Mouse (Mus musculus): ENCODE data around the gene Ehf. TPM values are rescaled to one million over a fixed set of nuclear protein-coding genes. Genes with fewer than 3 reads are reported as not detected.
A peak's percentile ranks its signal among the peaks of the same experiment; 100 is the strongest.

The Ehf gene
- not detected for total RNA-seq (2021)

DNA sequence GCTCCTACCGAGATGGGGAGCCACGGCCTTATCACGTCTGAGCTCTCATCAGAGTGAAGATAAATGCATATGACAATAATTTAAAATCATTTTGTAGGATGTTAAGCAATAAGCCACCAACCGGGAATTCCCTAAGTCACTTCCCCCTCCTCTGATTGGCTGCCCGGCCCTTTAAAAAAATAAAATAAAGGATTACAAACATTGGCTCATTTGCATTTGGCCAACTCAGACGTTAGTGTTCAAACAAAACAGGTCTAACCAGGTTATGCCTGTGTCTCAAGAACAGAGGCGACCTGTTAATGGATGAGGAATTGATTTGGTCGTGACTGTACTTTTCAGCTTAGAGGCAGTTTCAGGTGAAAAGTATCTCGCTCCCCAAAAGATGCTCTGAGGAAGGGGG lies at the start of gene Ehf:
Gene Ehf (minus strand): TSS at position 147 of the 400 bp plus-strand sequence.
- DNase-seq = no peak

DNA sequence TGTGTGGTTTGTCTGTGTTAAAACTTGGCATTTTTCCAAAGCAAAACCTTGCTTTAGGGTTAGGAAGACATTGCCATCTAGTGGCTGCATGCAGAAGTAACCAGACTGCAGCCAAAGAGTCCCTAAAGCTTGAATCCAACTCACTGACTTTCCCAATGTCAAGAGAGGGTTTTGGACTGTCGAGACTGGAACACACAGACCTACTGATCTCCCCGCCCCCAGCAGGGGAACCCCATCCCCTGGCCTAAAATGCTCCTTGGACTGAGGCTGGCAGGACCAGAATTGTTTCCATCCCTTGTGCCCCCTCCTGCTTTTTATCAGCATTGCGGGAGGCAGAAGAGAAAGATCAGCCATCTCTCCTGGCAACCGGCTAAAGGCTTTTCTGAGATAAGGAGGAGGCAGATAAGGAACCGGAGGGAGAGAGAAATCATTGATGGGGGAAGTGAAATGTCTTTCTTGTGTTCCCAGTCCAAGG lies 44.4 kb upstream of the Ehf start:
- DNase-seq = peak; percentile 36 to 44

DNA sequence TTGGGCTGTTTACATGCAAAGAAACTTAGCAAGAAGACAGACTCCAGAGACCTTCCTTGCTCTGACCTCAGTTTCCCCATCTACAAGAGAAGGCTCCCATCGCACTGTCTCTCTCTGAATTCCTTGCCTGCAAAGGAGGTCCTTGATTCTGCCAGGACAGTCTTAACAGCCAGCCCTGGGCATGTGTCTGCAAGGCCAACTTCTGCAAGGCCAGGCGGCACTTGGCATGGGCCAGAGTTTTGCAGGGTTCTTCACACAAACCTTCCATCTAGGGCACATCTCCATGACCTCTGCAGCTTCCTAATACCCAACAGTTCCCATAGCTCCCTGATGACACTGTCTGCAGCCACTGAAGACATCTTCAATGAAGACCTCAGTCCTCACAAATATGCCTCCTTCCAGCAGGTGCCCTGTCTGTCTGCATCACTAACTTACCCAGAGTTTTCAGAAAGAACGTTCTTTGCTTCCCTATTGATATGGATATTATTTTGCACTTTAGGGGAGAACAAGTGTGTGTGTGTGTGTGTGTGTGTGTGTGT lies 43.7 kb upstream of the Ehf start:
- DNase-seq = peak in 1 of 2 experiments; percentile 9

DNA sequence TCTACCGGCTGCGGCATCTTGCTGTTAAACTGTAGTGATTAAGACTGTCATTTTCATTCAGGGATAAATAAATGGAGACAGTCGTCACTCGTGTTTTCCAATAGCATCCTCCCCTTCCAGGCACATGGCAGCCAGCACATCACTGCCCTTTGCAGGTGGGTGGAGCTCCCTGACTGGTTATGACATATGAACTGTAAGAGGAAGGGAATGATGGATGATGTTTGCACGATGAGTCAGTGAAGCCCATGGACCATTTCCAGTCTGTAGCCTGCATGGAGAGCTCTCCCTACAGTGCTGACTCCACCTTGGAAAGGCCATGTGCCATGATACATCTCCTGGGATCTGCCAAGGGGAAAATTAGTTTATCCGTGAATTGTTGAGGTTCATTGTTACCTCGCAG lies 40.5 kb upstream of the Ehf start:
- no peak for DNase-seq

DNA sequence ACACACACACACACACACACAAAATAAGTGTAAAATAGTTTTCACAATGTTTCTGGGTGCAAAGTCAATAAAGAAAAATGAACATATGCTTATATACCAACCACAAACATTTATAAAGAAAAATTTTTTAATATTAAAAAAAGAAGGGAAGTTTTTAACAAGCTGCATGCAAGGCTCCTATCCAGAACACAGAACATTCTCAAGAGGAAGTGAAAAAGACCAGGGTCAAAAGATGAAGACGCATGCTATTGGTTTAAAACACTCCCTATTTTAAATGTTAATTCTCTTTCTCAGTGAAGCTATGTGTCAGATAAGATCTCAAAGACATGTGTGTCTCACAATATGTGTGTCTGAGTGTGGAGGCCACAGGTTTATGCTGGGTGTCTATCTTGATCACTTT lies 39.0 kb upstream of the Ehf start:
- DNase-seq = no peak

DNA sequence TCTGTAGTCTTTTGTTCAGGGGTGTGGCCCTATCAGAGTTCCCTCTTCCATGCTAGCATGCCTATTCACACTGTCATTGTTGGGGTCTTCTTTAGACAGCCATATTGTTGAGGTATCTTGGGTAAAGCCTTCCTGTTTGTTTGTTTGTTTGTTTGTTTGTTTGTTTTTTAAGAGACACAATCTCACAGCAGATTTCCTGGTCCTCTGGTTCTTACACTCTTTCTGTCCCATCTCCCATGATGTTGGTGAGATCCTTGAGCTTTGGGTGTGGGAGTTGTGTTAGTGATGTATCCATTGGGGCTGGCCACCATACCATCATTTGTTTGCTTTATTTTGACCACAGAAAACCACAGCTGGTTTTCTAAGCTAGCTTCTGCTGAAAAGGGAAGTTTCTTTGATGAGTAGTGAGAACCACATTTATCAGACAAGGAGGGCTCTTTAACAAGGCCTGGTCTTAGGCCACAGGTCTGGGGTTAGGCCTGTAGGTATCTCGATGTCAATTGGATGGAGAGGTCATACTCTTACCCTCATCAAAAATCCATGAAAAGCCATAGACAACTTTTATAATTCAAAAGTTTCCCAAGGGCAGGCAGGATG lies 38.4 kb upstream of the Ehf start:
- no peak for DNase-seq

DNA sequence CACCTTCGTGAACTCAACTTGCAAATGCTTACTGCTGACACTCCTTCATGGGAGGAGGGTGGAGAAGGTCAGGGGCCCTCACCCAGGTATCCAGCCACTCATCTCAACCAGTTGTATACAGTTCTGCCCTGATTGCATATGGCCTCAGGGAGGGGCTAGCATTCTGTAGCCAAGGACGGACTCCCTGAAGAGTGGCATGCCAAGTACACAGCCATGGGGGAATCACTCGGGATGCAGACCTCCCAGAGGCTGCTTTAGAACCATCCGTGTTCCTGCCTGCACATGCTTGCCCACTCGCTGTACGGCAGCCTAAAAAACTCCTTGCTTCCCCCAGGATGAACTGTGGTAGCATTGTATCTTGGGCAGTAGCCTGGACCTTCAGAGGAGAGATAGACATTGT lies 35.6 kb upstream of the Ehf start:
- DNase-seq = no peak

DNA sequence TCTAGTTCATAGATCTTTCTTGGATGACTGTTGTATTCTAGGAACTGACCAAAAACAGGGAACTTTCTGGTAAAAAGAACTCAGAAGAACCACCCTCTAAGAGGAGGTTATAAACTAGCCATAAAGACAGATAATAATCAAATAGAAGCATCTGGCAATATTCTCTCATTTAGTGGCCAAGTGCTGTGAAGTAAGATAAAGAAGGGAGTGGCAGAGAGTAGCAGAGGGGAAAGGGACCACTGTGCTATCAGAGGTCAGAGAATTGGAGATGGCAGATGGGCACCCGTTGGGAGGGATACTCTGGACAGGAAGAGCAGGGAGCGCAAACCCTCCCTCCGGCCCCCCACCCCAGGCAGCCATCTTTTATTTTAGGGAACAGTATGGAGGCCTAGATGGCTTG lies 34.3 kb upstream of the Ehf start:
- no peak for DNase-seq

DNA sequence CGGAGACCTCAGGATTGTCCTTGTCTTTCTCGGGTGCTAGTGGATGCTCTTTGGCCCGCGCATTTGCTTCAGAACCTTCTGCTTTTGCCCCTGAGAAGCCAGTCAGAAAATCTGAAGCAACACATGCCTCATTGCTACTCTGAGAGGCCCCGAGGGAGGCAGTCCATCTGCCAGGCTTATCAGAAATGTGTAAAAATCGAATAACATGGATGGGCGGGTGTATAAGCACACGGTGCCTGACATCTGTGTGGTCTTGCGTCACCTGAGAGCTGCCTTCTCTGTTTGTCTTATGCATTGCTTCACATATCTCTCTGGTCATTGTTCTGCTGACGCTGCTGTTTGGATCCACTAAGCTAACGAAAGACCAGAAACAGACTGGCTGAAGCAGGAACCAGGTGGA lies 33.5 kb upstream of the Ehf start:
- peak; percentile 9 for DNase-seq

DNA sequence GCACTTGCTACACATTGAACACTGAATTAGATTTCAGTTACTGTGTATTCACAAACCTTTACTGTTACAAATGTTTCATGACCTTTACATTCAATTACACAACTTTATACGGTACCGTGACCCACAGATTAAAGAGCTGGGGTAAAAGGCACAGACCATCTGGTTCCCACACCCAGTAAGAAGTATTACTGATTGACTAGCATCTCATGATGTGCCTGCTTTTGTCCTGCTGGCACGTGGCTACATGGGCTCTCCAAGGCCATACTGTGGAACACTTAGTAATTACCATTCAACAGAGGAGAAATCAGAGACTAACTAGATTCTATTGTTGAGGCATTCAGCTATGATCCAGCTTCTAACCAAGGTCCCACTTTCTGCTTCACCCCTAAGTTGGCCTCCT lies 32.9 kb upstream of the Ehf start:
- DNase-seq = no peak

DNA sequence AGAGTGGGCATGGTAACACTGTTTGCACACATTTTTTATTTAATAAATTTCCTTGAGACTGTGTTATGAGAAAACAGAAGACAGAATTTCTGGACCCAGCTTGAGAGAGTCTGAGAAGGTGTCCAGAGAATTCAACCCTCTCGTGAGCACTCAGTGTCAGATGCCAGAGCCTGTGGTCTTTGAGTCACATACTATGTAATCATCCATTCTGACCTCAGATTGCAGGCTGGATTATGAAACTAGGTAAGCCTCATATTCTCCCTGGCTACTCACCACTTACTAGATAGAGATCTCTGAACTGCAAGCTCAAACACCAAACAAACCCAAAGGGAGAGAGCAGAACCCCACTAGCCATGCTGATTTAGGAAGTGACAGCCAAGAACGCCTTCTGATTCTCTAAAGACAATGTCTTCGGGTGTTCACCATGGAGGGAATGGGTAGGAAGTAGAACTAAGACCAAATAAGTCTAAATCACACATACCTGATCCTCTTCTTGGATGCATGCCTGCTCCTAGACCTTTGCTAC lies 28.7 kb upstream of the Ehf start:
- no peak for DNase-seq

DNA sequence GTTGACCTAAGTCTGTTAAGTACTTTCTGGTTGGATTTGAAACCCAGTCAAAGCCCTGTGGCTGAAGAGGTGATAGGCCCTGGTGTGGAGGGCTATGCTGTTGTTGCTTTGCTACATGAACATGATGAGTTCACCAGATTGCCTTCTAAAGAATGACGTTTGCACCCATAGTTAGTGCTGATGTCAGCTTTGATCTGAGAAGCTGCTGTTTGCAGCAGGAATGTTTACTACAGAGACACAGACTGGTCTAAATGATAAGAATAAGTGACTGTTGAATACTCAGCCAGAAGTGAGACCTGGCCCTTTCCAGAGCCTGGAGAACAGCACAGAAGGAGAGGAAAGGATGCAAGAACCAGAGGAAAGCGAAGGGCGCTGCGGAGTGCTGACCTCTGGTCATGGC lies 25.7 kb upstream of the Ehf start:
- DNase-seq = no peak

DNA sequence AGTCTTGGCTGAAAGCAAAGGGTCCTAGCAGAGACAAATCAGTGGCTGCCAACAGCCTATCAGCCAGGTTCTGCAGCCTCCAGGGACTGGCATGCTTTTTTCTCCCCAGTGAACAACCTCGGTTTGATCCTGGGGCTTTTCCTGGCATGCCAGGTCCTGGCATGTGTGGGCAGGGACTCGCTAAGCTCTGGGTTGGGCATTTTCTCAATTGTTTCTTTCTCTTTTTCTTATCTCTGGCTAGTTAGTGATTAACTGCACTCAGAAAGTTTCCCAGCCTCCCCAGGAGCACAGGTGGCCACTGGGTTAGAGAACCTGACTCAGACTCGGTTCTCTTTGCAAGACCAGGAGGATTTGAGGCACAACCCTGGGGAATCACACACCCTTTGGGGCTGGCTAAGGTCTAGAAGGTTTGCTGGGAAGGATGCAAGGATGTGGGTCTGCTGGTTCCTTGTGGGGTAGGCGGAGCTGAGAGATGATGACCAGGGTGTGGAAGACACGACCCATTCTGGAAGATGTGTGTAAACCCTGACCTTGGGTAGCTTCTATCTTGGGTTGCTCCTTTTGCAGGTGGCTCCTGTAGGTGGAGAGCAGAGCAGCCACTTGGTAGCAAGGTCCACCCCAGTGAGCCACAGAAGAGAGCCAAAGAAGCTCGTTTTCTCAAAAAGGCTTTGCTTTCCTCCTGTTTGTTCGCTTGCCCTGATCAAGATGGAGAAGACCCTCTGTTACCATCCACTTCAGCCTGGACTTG lies 22.4 kb upstream of the Ehf start:
- DNase-seq = no peak

DNA sequence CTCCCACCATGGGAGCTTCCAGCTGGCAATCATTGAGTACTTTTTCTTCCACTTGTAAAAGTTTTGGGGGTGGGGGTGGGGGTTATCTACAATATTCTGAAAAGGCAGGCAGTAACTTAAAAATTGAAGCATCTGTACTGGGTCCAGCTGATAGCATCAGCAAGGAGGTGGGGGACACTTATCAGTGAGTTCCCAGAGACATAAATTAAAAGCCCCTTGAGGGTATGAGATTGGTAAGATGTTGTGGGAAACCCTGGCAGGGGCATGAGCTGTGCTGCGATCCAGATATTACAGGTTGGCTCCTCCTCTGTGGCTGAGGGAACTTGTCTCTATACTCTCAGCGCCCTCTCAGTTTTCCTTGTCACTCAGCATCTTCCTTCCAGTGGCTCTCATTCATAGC lies 21.2 kb upstream of the Ehf start:
- DNase-seq = no peak

DNA sequence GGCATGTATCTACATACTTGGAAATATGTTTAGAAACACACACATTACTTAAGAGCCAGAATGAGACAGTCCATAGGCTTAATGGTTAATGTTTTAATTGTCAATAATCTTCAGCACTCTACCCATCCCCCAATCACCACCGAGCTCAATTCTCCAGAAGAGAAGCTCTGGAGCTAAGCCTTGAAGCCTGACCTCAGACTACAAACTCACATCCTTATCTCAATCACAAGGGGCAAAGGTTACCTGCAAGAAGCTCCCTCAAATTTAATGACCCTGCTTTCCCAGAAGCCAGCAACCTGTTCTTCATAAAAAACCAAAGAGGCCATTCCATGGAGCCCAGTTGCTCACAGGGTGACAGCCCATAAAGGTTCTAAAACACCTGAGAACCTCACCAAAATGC lies 19.1 kb upstream of the Ehf start:
- no peak for DNase-seq

DNA sequence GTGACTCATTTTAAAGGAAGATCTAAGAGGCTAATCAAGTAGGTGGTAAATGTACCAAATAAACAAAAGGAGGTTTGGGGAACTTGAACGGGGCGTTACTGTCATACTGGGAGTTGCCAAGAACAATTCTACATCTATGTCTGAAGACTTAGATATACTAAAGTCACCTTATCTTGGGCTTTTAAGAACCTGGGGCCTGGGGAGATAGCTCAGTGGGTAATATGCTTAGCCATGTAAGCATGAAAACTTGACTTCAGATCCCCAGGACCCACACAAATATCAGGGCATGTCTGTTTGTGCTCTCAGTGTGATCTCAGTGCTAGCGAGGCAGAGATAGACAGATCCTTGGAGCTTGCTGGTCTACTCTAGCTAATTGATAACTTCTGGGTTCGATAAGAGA lies 18.6 kb upstream of the Ehf start:
- no peak for DNase-seq

DNA sequence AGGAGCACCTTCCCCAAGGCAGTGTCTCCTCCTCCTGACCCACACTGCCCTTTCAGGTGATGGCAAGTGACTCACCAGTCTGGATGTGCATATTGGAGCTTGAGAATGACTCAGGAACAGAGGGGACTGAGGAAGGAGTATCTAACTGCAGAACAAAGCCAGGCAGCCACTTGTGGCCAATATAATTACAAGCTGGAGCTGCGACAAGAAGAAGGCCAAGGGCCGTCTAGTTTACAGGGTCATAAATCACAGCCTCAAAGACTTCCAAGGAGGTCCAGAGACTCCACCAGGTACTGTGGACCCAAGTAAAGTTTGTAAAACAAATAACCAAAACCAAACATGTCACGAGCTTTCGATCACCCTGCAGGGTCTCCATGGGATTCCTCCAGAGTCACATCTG lies 10.9 kb upstream of the Ehf start:
- no peak for DNase-seq

DNA sequence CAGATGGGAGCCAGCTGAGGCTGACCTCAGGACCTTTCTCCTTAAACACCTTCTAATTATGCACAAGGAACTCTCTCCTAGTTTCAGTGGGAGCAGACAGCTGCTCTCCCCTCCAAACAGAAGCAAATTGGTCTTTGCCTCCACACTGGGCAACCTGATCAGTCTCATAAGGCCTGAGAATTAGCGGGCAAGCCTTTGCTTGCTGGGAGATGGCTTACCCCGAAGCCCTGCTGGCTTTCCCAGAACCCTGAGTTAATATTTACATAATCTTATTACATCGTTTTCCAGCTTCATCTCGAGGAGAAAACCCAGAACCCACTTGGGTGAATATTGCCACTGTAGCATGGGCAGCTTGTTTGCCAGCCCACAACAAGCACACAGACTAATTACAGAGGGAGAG lies 9.6 kb upstream of the Ehf start:
- DNase-seq = no peak

DNA sequence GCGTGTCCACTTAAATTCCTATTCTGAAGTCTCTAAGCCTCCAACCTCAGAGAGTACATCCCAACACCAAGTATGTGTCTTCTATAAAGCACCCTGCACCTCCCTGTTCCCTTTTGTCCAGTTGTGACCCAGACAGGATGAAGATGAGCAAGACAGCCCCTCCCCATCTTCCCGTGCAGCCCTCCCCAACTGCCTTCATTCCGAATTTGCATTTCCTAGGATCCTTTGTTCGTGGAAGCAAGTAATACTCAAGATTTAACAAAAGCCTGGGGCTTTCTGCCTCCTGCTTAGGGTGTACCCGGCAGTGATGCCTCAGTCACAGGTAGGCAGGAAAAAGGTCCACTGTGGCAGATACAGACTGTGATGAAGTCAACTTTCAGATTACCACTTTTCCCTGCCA lies 7.6 kb upstream of the Ehf start:
- DNase-seq = no peak

DNA sequence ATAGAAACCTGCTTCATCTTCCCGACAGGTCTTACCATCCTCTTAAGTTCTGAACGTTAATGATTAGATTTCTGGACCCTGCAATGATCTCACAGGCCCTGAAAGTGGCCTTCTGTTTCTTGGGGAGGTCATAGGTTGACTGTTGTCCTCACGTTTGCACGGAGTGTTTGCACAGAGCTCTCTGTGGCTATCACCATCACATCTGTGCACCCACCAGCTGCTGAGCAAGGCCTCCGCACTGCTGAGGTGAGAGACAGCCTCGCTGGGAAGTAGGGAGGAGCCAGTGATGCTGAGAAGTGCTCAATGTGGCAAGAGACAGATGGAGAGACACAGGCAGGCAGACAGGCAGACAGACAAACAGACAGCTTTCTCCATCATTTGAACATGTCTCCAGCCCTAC lies 3.6 kb upstream of the Ehf start:
- no peak for DNase-seq

DNA sequence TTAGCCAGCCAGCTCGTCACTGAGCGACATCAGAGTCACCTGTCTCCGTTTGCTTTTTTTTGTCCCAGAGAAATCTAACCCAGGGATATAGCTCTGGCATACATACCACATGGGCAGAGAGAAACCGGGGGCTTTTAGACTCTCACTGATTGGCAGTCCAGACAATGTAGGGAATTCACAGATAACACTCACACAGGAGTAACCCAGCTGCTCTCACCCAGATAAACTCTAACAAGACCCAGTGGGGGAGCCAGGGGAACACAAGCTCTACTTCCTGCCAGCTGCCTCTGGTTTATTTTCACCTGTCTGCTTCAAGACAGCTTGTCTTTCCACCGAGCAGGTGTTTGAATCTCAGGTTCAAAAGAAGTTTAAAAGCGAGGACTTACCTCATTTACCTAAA lies 409 bp downstream of the Ehf start:
- no peak for DNase-seq

DNA sequence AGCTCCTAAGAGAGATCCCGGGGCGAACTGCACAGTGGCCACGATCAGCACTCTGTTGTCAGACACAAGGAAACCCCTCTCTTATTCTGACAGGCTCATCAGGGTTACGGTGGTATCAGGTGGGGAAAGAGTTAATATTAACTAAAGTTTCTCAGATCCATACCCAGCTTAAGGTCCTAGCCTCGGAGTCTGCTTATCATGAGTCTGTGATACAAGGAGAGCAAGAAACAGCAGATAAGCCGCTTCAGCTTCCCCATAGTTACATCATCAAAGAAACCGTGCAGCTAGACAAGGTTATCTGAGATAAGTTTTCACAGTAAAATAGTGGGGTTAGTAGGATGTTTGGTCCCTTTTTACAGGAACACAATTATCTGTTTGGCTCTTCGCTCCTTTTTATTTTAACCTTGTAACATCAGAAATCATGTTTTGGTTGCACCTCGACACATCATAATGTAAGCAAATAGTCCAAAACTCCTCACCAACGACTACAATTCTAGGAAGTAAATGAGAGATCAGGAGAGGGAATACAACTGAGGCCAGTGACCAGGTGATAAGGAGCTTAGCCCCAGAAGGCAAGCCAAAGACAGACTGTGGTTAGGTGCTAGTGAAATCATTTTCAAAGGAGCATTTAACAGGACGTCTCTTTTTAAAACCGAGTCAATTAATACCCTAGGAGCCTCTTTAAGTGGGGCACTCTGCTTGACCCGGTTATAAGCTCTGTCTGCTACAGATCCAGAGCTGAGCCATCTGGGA lies 4.2 kb downstream of the Ehf start:
- DNase-seq = no peak

DNA sequence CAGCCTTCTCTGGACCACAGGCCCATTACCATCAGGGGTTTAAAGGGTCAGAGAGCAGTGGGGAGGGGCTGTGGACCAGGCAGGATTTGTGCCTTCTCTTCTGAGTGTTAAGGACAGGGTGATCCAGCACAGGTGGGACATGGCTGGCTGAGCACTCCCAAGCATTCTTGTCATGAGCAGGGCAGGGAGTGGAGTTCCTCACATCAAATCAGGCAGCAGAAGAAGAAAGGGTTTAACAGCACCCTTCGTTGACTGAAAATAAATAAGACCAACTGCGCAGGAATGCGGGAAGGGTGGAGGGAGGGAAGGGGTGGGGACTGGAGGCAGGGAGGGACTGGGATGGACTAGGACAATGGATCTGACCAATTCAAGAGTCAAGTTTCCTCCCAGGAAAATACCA lies 8.6 kb downstream of the Ehf start:
- no peak for DNase-seq

Measured in layer of hippocampus, postnatal 36 days (tissue).